Mouse (Mus musculus): ENCODE measurements around the gene Tmem39a.

The Tmem39a gene

GRCm38 (mm10) chr16:38635833-38636390 is 77.4 kb downstream of the Tmem39a start:
- no peak for DNase-seq (ENCODE audit: low spot score)

- DNase-seq (ENCODE audit: low spot score): no peak
Observed at GRCm38 (mm10) chr16:38636682-38637081, 78.2 kb downstream of the Tmem39a start.

GRCm38 (mm10) chr16:38637085-38637484 is 78.6 kb downstream of the Tmem39a start:
- no peak for DNase-seq (ENCODE audit: low spot score)

Measured in c-Kit-positive CD71-positive TER-119-positive erythroid progenitor cells, embryonic 14.5 days (primary cell).